Mouse (Mus musculus) limb, embryonic 15.5 days (tissue): ENCODE measurements around the gene Gm4631. TPM values are rescaled to one million over a fixed set of nuclear protein-coding genes. Genes with fewer than 3 reads are reported as not detected.
"Not testable (repeated sequence)": the region's sequence is repeated elsewhere in the genome, so short reads cannot be mapped to it uniquely, and the experiment has no call there.

Experiments
- ATAC-seq: fragments of 200-750 bp; cut with Nextera tagmentation; 2 replicates; pipeline ENCODE4 v1.8.0; 2017; ENCODE audit warnings: low read depth, moderate TSS enrichment; ENCODE audit not compliant: insufficient number of reproducible peaks, low FRiP score, low TSS enrichment
- H3K27ac ChIP-seq: fragments of 300-500 bp; sonication (generic); 2 replicates; pipeline ENCODE4 v1.5.1; 2015; ENCODE audit warnings: moderate library complexity, mild to moderate bottlenecking, inconsistent platforms
- H3K27me3 ChIP-seq: fragments of 300-500 bp; sonication (generic); 2 replicates; pipeline ENCODE4 v1.6.1; 2015; ENCODE audit warnings: inconsistent platforms
- H3K36me3 ChIP-seq: fragments of 300-500 bp; sonication (generic); 2 replicates; pipeline ENCODE4 v1.6.1; 2015; ENCODE audit warnings: inconsistent platforms
- H3K4me1 ChIP-seq: fragments of 300-500 bp; sonication (generic); 2 replicates; pipeline ENCODE4 v1.6.1; 2015; ENCODE audit warnings: inconsistent platforms
- H3K4me2 ChIP-seq: fragments of 300-500 bp; sonication (generic); 2 replicates; pipeline ENCODE4 v1.6.1; 2015; ENCODE audit warnings: mild to moderate bottlenecking, inconsistent platforms
- H3K4me3 ChIP-seq: fragments of 300-500 bp; sonication (generic); 2 replicates; pipeline ENCODE4 v1.5.1; 2015; ENCODE audit warnings: mild to moderate bottlenecking, inconsistent platforms
- H3K9ac ChIP-seq: fragments of 300-500 bp; sonication (generic); 2 replicates; pipeline ENCODE4 v1.6.1; 2015; ENCODE audit warnings: inconsistent platforms
- H3K9me3 ChIP-seq: fragments of 300-500 bp; sonication (generic); 2 replicates; pipeline ENCODE4 v1.6.1; 2016; ENCODE audit warnings: inconsistent platforms
- WGBS: fragments of 180-500 bp; shearing (Covaris S2); methylation state at CpG from one replicate; pipeline ENCODE4 v1.1.7; 2015; 5-methylcytosine and 5-hydroxymethylcytosine counted together
- polyA plus RNA-seq: library from polyadenylated mRNA; unstranded; fragments of >200 nt; fragmentation: Nextera tagmentation; extraction: Ambion mirVana; gene quantifications from 2 replicates; pipeline ENCODE4 v1.2.1, GENCODE M21; 2015

Gm4631 gene
- polyA plus RNA-seq = 15.7 and 17.6 TPM in 2 replicates

DNA sequence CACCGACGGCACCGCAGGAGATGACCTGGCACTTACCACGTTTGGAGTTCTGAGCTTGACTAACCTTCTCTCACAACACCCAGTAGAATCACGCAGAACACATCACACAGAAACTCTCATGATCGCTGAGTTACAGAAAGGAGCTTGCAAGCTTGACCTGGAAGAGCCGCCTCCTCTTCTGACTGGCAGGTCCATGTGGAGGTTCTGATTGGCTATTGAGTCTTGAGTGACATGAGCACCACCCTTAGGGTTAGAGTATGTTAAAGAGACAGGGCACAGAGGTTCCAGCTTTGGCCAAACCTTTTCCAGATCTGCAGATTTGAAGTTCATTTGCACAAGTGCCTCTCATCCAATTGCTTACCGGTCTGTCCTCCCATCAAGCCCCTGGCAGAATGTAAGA, at the start of gene Gm4631:
Gm4631 (minus strand) TSS at position 101 of the 400 bp plus-strand sequence.
- H3K27ac ChIP-seq, ATAC-seq, H3K4me2 ChIP-seq, H3K9ac ChIP-seq, H3K9me3 ChIP-seq, H3K27me3 ChIP-seq, H3K4me1 ChIP-seq, H3K36me3 ChIP-seq, H3K4me3 ChIP-seq: not testable (repeated sequence)
- WGBS = no CpG with 5 or more reads among the region's 8 CpGs

DNA sequence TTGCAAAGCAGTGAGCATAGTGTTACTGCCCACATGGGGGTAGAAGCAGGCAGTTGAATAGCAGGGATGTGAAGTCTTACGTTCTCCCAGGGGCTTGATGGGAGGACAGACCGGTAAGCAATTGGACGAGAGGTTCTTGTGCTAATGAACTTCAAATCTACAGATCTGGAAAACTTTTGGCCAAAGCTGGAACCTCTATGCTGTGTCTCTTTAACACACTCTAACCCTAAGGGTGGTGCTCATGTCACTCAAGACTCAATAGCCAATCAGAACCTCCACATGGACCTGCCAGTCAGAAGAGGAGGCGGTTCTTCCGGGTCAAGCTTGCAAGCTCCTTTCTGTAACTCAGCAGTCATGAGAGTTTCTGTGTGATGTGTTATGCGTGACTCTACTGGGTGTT, 34.1 kb upstream of the Gm4631 start, which contains the start of gene Zfp968:
Zfp968 (plus strand) TSS at position 301 of the 400 bp plus-strand sequence.
- no CpG with 5 or more reads among the region's 6 CpGs for WGBS

DNA sequence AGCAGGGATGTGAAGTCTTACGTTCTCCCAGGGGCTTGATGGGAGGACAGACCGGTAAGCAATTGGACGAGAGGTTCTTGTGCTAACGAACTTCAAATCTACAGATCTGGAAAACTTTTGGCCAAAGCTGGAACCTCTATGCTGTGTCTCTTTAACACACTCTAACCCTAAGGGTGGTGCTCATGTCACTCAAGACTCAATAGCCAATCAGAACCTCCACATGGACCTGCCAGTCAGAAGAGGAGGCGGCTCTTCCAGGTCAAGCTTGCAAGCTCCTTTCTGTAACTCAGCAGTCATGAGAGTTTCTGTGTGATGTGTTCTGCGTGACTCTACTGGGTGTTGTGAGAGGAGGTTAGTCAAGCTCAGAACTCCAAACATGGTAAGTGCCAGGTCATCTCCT, 63.2 kb downstream of the Gm4631 start, which contains the start of gene Gm14440:
Gm14440 (plus strand) TSS at position 301 of the 400 bp plus-strand sequence.
- ATAC-seq = not testable (repeated sequence)

More for the DNA sequence above, 34.1 kb upstream of the Gm4631 start, which contains the start of gene Zfp968:
- not testable (repeated sequence) for H3K27ac ChIP-seq, H3K9ac ChIP-seq, H3K9me3 ChIP-seq, H3K4me1 ChIP-seq, H3K36me3 ChIP-seq, H3K27me3 ChIP-seq, H3K4me2 ChIP-seq, ATAC-seq, H3K4me3 ChIP-seq

More for the DNA sequence above, 63.2 kb downstream of the Gm4631 start, which contains the start of gene Gm14440:
- not testable (repeated sequence) for H3K4me3 ChIP-seq, H3K9me3 ChIP-seq, H3K4me2 ChIP-seq, H3K27me3 ChIP-seq, H3K4me1 ChIP-seq, H3K27ac ChIP-seq, H3K9ac ChIP-seq, H3K36me3 ChIP-seq
- no CpG with 5 or more reads among the region's 6 CpGs for WGBS

Other genes starting within 250 kb of the Gm4631 start
- 3.9 and 6.1 TPM in 2 replicates for gene Gm14399, start 196.2 kb downstream of the Gm4631 start, polyA plus RNA-seq
- gene Gm14443, start 162.3 kb downstream of the Gm4631 start, polyA plus RNA-seq = 0.60 and 0.84 TPM in 2 replicates
- 6.7 and 10.5 TPM in 2 replicates for gene Gm14391, start 131.3 kb downstream of the Gm4631 start, polyA plus RNA-seq
- gene Gm14440, start 63.1 kb downstream of the Gm4631 start, polyA plus RNA-seq = 2.7 TPM in 1 of 2 replicates, not detected in the other
- gene Zfp968, start 34.2 kb upstream of the Gm4631 start, polyA plus RNA-seq = 3.5 and 5.7 TPM in 2 replicates
- gene Gm4724, start 97.6 kb upstream of the Gm4631 start, polyA plus RNA-seq = 9.8 and 14.8 TPM in 2 replicates
- 5.6 and 7.1 TPM in 2 replicates for gene Zfp965, start 131.8 kb upstream of the Gm4631 start, polyA plus RNA-seq